Mouse (Mus musculus) ES-E14 (cell line): ENCODE measurements around the gene Fbxw26. TPM values are rescaled to one million over a fixed set of nuclear protein-coding genes. Genes with fewer than 3 reads are reported as not detected.

Experiments
- DNase-seq: peaks from one replicate; pipeline ENCODE4 v3.0.0-alpha.2; 2013; ENCODE audit warnings: low read depth, low spot score
- H3K27ac ChIP-seq: 2 replicates; pipeline ENCODE4 v1.5.1; 2012; ENCODE audit warnings: low read depth, mild to moderate bottlenecking, low read length, moderate library complexity, mixed read lengths; ENCODE audit not compliant: poor library complexity, insufficient read depth, severe bottlenecking
- H3K36me3 ChIP-seq: 2 replicates; pipeline ENCODE4 v1.6.1; 2012; ENCODE audit warnings: mild to moderate bottlenecking, low read length, moderate library complexity, mixed read lengths; ENCODE audit not compliant: control insufficient read depth, poor library complexity, insufficient read depth, severe bottlenecking
- H3K4me1 ChIP-seq, 2 experiments: fragments of 150-350 bp in 1 of 2; sonication (generic) in 1 of 2; 2 replicates each; pipeline ENCODE4 v1.6.1; 2012; ENCODE audit warnings: low read length in 2 of 2, mild to moderate bottlenecking in 1 of 2, mixed read lengths in 1 of 2; ENCODE audit not compliant: control insufficient read depth in 2 of 2, insufficient read depth in 2 of 2, poor library complexity in 1 of 2
- H3K4me3 ChIP-seq, 2 experiments: fragments of 150-350 bp in 1 of 2; sonication (generic) in 1 of 2; 2 replicates each; pipeline ENCODE4 v1.5.1; 2012; ENCODE audit warnings: low read length in 2 of 2, low read depth in 1 of 2, mild to moderate bottlenecking in 1 of 2, mixed read lengths in 1 of 2; ENCODE audit not compliant: insufficient read depth in 1 of 2, poor library complexity in 1 of 2, severe bottlenecking in 1 of 2
- H3K9ac ChIP-seq: 2 replicates; pipeline ENCODE4 v1.6.1; 2012; ENCODE audit warnings: low read depth, mild to moderate bottlenecking, low read length, mixed read lengths; ENCODE audit not compliant: poor library complexity, insufficient read depth, severe bottlenecking
- H3K9me3 ChIP-seq: fragments of 150-350 bp; sonication (generic); 2 replicates; pipeline ENCODE4 v1.6.1; 2012; ENCODE audit warnings: low read depth, mild to moderate bottlenecking, low read length; ENCODE audit not compliant: control insufficient read depth, insufficient read depth
- CHD2 ChIP-seq: IDR thresholded peaks from 2 replicates; pipeline ENCODE4 v1.6.1; 2014; ENCODE audit warnings: mild to moderate bottlenecking, low read depth, low read length, inconsistent platforms
- ZC3H11A ChIP-seq: IDR thresholded peaks from 2 replicates; pipeline ENCODE4 v1.6.1; 2012; ENCODE audit warnings: low read depth, mild to moderate bottlenecking, inconsistent platforms, low read length, borderline replicate concordance
- ZNF384 ChIP-seq: IDR thresholded peaks from 2 replicates; pipeline ENCODE4 v1.6.1; 2012; ENCODE audit warnings: low read depth, low read length, inconsistent platforms
- in situ Hi-C, 2 experiments: fragments of 600-800 bp; cut with MboI; formaldehyde crosslinking; loops; one replicate each; pipeline ENCODE4 v1.15.1; 2025; ENCODE audit warnings: low sequenced_read_pairs in 2 of 2, inconsistent platforms in 1 of 2; ENCODE audit not compliant: unreplicated experiment in 2 of 2
- total RNA-seq: library from RNA; depleted of rRNA; stranded (reverse); fragments of 300-350 nt; gene quantifications from 2 replicates; pipeline ENCODE4 v1.2.3, GENCODE M21; 2012; rRNA removed

Gene Fbxw26
- total RNA-seq, 1 experiment, result not detected

- H3K9ac ChIP-seq, result no peak overlapping the region
- H3K27ac ChIP-seq, result no peak overlapping the region
- no peaks in the 10 kb centered on the region for H3K4me1 ChIP-seq
- no peaks in the 10 kb centered on the region for H3K36me3 ChIP-seq
- in situ Hi-C loops, result no loop called here
- DNase-seq, result peak; percentile 26
- H3K9me3 ChIP-seq, result no peaks in the 10 kb centered on the region
- H3K4me3 ChIP-seq, result no peak overlapping the region
- TF ChIP-seq ZC3H11A (peak; percentile 54; the same call in 1 of the 2 replicates), CHD2 (no peak), ZNF384 (no peak)
Observed at GRCm38 (mm10) chr9:109685299-109685698, 60.6 kb downstream of the Fbxw26 start.

Other genes starting within 250 kb of the Fbxw26 start
- not detected in 2 replicates for gene Fbxw15, start 177.8 kb downstream of the Fbxw26 start, total RNA-seq
- gene Fbxw24, start 120.0 kb downstream of the Fbxw26 start, total RNA-seq, result not detected in 2 replicates
- not detected in 2 replicates for gene Fbxw25, start 81.4 kb downstream of the Fbxw26 start, total RNA-seq
- not detected in 2 replicates for gene Fbxw18, start 43.4 kb downstream of the Fbxw26 start, total RNA-seq
- gene Fbxw27, start 44.6 kb upstream of the Fbxw26 start, total RNA-seq, result not detected in 2 replicates
- gene Spink8, start 66.2 kb upstream of the Fbxw26 start, total RNA-seq, result 0.31 TPM in 1 of 2 replicates, not detected in the other
- gene Nme6, start 86.7 kb upstream of the Fbxw26 start, total RNA-seq, result 37.7 and 46.5 TPM in 2 replicates
- not detected in 2 replicates for gene Camp, start 103.5 kb upstream of the Fbxw26 start, total RNA-seq
- gene Cdc25a, start 129.5 kb upstream of the Fbxw26 start, total RNA-seq, result 48.5 and 58.3 TPM in 2 replicates
- 56.7 and 61.4 TPM in 2 replicates for gene Map4, start 185.4 kb upstream of the Fbxw26 start, total RNA-seq